Comparison of ENCODE assay signal across 14 mouse cellular contexts in genomic region chr11:32561465-32562355, GRCm38 (mm10). TPM values are rescaled to one million over a fixed set of nuclear protein-coding genes. Genes with fewer than 3 reads are reported as not detected.
DNase-seq lines count a peak whose midpoint lies in the region.
"Had no signal": no experiment of that assay in that cellular context is flagged by ENCODE, and none has a peak within 500 bp of the region (broad histone marks: within the 10 kb centered on the region; RNA-seq: fewer than 3 reads in every experiment).

No protein-coding gene starts in this region.

- H3K27ac ChIP-seq in heart, embryonic 10.5 days: no peak overlapping the region
- H3K27ac ChIP-seq: kidney, embryonic 15.5 days; limb, embryonic 13.5 days had no signal

- H3K36me3 ChIP-seq in heart, embryonic 10.5 days: no peaks in the 10 kb centered on the region
- H3K36me3 ChIP-seq in splenic B cell, adult 2 months (ENCODE audit: control insufficient read depth, insufficient read depth, low read length, poor library complexity, severe bottlenecking): peaks cover 8% of the 10 kb centered on the region
- H3K36me3 ChIP-seq: kidney, embryonic 15.5 days; limb, embryonic 13.5 days had no signal

- peak; percentile 39 to 51 for DNase-seq in heart, adult 9 months (ENCODE audit: low spot score in 2 of 2)
- no peak for DNase-seq in heart, embryonic 10.5 days (ENCODE audit: low spot score)
- DNase-seq in kidney, postnatal 25 days: peak; percentile 24 to 68
- no peak for DNase-seq in kidney, adult 8-10 months
- DNase-seq in testis, postnatal 14 days (ENCODE audit: low spot score): peak; percentile 36
- no peak for DNase-seq in testis, postnatal 10 days (ENCODE audit: low spot score)
- peak; percentile 68 for DNase-seq in splenic B cell, adult 2 months (ENCODE audit: low read depth, low spot score)
- DNase-seq in left cerebral cortex, postnatal 4 days: no peak
- DNase-seq: adrenal gland, postnatal 10 days; right cerebral cortex, postnatal 14 days had no signal

- peaks cover 29% of the 10 kb centered on the region for H3K4me1 ChIP-seq in heart, embryonic 10.5 days

- no peaks in the 10 kb centered on the region for H3K27me3 ChIP-seq in heart, embryonic 10.5 days (ENCODE audit: insufficient read depth, poor library complexity, severe bottlenecking)
- H3K27me3 ChIP-seq in splenic B cell, adult 2 months (ENCODE audit: control insufficient read depth, insufficient read depth, low read length, poor library complexity, severe bottlenecking): no peaks in the 10 kb centered on the region
- H3K27me3 ChIP-seq: kidney, embryonic 15.5 days; limb, embryonic 13.5 days; Patski had no signal

- H3K4me3 ChIP-seq in heart, embryonic 10.5 days: no peak overlapping the region
- H3K4me3 ChIP-seq: kidney, embryonic 15.5 days; limb, embryonic 13.5 days had no signal

- intact Hi-C loops in left cerebral cortex, postnatal 4 days (cut with DNase I): no loop called here

- 76% methylated on average over 10 of the region's 10 CpGs for WGBS in heart, embryonic 10.5 days

- H3K9me3 ChIP-seq in heart, embryonic 10.5 days: no peaks in the 10 kb centered on the region
- H3K9me3 ChIP-seq: kidney, embryonic 15.5 days; limb, embryonic 13.5 days had no signal

RNA-seq across cellular contexts. Expression of gene Stk10, which starts 28.6 kb away (rescaled TPM):
- polyA plus RNA-seq in heart, embryonic 10.5 days (2016; fragmentation: Nextera tagmentation; extraction: Ambion mirVana): 2.3 and 2.8 TPM in 2 replicates
- total RNA-seq in left cerebral cortex, postnatal 4 days (2021): 1 to 10 TPM; 7.2 to 7.9 TPM

RNA-seq across cellular contexts. Expression of gene Efcab9, which starts 29.8 kb away (rescaled TPM):
- 0.36 TPM in 1 of 2 replicates, not detected in the other for polyA plus RNA-seq in heart, embryonic 10.5 days (2016; fragmentation: Nextera tagmentation; extraction: Ambion mirVana)
- under 1 TPM; 0.54 to 0.99 TPM for total RNA-seq in left cerebral cortex, postnatal 4 days (2021)
- polyA plus RNA-seq: neural tube, embryonic 14.5 days had no signal

Comparison
In these comparisons a context has a peak if more than half of its experiments do, and no peak if none do; other contexts are left out.
1. DNase-seq: peak in heart, adult 9 months (2 of 2), kidney, postnatal 25 days (2 of 2), testis, postnatal 14 days (single experiment) and splenic B cell, adult 2 months (single experiment); none in heart, embryonic 10.5 days (single experiment), kidney, adult 8-10 months (0 of 2), testis, postnatal 10 days (single experiment) and left cerebral cortex, postnatal 4 days (single experiment).